Mouse (Mus musculus): Measurements from ENCODE around the gene Cyp24a1.

DNA sequence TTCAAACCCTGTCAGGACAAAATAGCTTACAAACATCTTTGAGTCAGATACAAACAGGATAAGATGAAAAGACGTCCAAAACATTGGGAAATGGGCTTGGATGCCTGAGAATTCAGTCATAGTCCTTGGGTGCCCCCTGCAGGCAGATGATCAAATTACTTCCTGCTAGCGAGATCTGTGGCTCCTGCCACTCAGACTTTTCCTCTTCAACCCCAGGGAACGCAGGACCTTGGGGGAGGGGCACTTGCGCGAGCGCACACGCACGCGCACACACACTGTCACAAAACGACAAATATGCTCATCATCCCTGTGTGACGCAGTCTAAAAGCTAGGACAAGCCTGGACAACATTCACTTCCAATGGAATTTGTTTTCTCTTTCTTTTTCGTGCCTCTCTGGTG lies 11.9 kb upstream of the Cyp24a1 start:
- no peak for TF ChIP-seq POLR2A (IDR thresholded peaks at IDR 0.05; ENCODE audit: low read depth, low read length)
- peak; percentile 31; the same call in 1 of the 2 replicates for TF ChIP-seq CTCF (IDR thresholded peaks at IDR 0.05; ENCODE audit: borderline replicate concordance, insufficient read depth, low read length)

All from embryonic fibroblast, embryonic 13.5 days (primary cell).